Mouse (Mus musculus): ENCODE measurements around the gene Igf2r. TPM values are rescaled to one million over a fixed set of nuclear protein-coding genes. Genes with fewer than 3 reads are reported as not detected.

The Igf2r gene
- polyA plus RNA-seq, 1 experiment from 2014 or later, result 18.7 TPM

- H3K9me3 ChIP-seq (ENCODE audit: control insufficient read depth, low read length), result no peaks in the 10 kb centered on the region
- WGBS, result 66% methylated on average over 4 of the region's 4 CpGs
- H3K4me2 ChIP-seq (replicated peaks; ENCODE audit: low read depth, low read length), result no peak overlapping the region
- no peak for DNase-seq (ENCODE audit: low spot score)
- 0 out of 2 replicates have a peak, but pooled peaks cover 2% of the 10 kb centered on the region for H3K27me3 ChIP-seq (ENCODE audit: control insufficient read depth, insufficient read depth, low read length)
- H3K4me3 ChIP-seq (ENCODE audit: low read depth, low read length), result no peak overlapping the region
- no peaks in the 10 kb centered on the region; the same call in 1 of the 2 replicates for H3K4me1 ChIP-seq (replicated peaks; ENCODE audit: control insufficient read depth, insufficient read depth, low read length)
- no peak for ATAC-seq (ENCODE audit: low FRiP score)
- H3K9ac ChIP-seq (ENCODE audit: low read depth, low read length), result no peak overlapping the region
- H3K36me3 ChIP-seq (ENCODE audit: control insufficient read depth, insufficient read depth, low read length), result no peaks in the 10 kb centered on the region
- no peak overlapping the region for H3K27ac ChIP-seq (ENCODE audit: low read depth, low read length)
These were observed 134.7 kb downstream of the Igf2r start for GRCm38 (mm10) chr17:12634814-12635213.

Other genes starting within 250 kb of the Igf2r start
- gene Slc22a2, start 185.5 kb downstream of the Igf2r start, polyA plus RNA-seq (2014; fragmentation: Nextera tagmentation; extraction: Ambion mirVana), result not detected in 2 replicates
- not detected in 2 replicates for gene Slc22a1, start 93.8 kb downstream of the Igf2r start, polyA plus RNA-seq (2014; fragmentation: Nextera tagmentation; extraction: Ambion mirVana)
- 0.08 and 0.14 TPM in 2 replicates for gene Mas1, start 98.5 kb upstream of the Igf2r start, polyA plus RNA-seq (2014; fragmentation: Nextera tagmentation; extraction: Ambion mirVana)
- not detected in 2 replicates for gene Mrgprh, start 106.4 kb upstream of the Igf2r start, polyA plus RNA-seq (2014; fragmentation: Nextera tagmentation; extraction: Ambion mirVana)
- gene Pnldc1, start 140.6 kb upstream of the Igf2r start, polyA plus RNA-seq (2014; fragmentation: Nextera tagmentation; extraction: Ambion mirVana), result 1.0 and 1.5 TPM in 2 replicates
- gene Tcp1, start 146.0 kb upstream of the Igf2r start, polyA plus RNA-seq (2014; fragmentation: Nextera tagmentation; extraction: Ambion mirVana), result 546 and 558 TPM in 2 replicates
- gene Mrpl18, start 146.7 kb upstream of the Igf2r start, polyA plus RNA-seq (2014; fragmentation: Nextera tagmentation; extraction: Ambion mirVana), result 162 and 171 TPM in 2 replicates
- gene Acat3, start 170.9 kb upstream of the Igf2r start, polyA plus RNA-seq (2014; fragmentation: Nextera tagmentation; extraction: Ambion mirVana), result 0.71 and 1.2 TPM in 2 replicates
- 244 and 372 TPM in 2 replicates for gene Acat2, start 191.1 kb upstream of the Igf2r start, polyA plus RNA-seq (2014; fragmentation: Nextera tagmentation; extraction: Ambion mirVana)
- 130 and 133 TPM in 2 replicates for gene Wtap, start 224.5 kb upstream of the Igf2r start, polyA plus RNA-seq (2014; fragmentation: Nextera tagmentation; extraction: Ambion mirVana)
- gene Sod2, start 237.2 kb upstream of the Igf2r start, polyA plus RNA-seq (2014; fragmentation: Nextera tagmentation; extraction: Ambion mirVana), result 120 and 127 TPM in 2 replicates

Measured in hindbrain, embryonic 11.5 days (tissue).